Mouse (Mus musculus) olfactory bulb, adult 2 months (tissue): ENCODE results near the gene Scaper.

Experiments used
- CTCF ChIP-seq: fragments of 200-500 bp; IDR thresholded peaks from 2 replicates; pipeline ENCODE4 v1.5.1; 2012; ENCODE audit warnings: low read depth, mild to moderate bottlenecking, low read length, moderate library complexity; ENCODE audit not compliant: insufficient read depth
- POLR2A ChIP-seq: fragments of 200-500 bp; IDR thresholded peaks from 2 replicates; pipeline ENCODE4 v1.6.1; 2012; ENCODE audit warnings: mild to moderate bottlenecking, low read depth, low read length, moderate library complexity; ENCODE audit not compliant: insufficient read depth

DNA sequence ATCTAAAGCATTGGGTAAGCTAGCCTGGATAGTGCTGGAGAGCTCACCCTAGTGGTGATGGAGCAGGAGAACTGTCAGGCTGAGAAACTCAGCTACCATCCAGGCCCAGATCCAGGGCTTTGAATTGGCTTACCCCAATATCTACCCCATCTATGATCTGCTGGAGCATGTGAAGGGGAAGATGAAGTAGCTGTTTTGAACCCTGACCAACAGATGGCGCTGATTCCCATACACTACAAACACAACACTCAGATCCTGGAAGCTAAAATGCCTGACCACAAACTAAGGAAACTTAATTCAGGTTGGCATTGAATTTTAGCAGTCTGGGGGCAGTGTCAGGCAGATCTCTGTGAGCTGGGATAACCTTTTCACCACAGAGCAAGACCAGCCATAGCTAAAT, 8.9 kb upstream of the Scaper start:
- TF ChIP-seq CTCF (no peak), POLR2A (no peak)
